Comparison of ENCODE assay signal across 28 mouse cellular contexts in the genomic region with DNA sequence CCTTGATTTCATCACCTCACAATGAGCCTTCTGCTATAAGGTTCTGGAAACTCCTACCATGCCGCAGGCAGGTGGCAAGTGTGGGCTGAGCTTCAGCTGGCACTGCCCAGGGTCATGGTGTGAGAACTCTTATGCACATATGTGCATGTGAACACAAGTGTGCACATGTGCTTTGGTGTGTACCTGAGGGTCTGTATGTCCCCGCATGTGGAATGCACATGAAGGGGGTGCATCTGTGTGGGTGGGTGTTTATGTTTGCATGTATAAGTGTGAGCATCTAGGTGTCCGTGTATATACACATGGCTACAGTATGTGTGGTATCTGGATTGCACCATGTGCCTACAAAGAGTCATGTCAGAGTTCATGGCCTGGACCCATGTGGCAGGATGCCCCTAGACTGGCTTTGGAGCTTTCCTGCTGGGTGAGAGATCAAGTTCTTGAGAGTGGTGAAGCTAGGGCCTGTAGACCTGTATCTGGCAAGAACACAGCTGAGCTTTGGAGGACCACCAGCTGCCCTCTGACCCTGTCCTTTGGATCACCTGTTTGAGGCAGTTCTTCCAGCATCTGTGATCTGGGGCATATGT. TPM values are rescaled to one million over a fixed set of nuclear protein-coding genes. Genes with fewer than 3 reads are reported as not detected.
DNase-seq lines count a peak whose midpoint lies in the region; ATAC-seq and TF ChIP-seq lines count a peak whose summit lies in the region.
"Had no signal": no experiment of that assay in that cellular context is flagged by ENCODE, and none has a peak within 500 bp of the region (broad histone marks: within the 10 kb centered on the region; RNA-seq: fewer than 3 reads in every experiment).

No protein-coding gene starts in this region.

- no peak overlapping the region for H3K4me3 ChIP-seq in forebrain, embryonic 11.5 days (ENCODE audit: low read depth, low read length)
- H3K4me3 ChIP-seq in forebrain, embryonic 16.5 days (replicated peaks; ENCODE audit: low read length), result no peak overlapping the region
- no peak overlapping the region for H3K4me3 ChIP-seq in liver, adult 2 months (ENCODE audit: insufficient read depth, low read depth, low read length)
- no peak overlapping the region for H3K4me3 ChIP-seq in liver, postnatal 0 days (ENCODE audit: low read depth, low read length)
- no peak overlapping the region for H3K4me3 ChIP-seq in brown adipose tissue, adult 24 weeks (ENCODE audit: insufficient read depth, low read depth, low read length)
- H3K4me3 ChIP-seq: hindbrain, embryonic 15.5 days; kidney, embryonic 15.5 days; layer of hippocampus, adult 2 months; left cerebral cortex, adult 2 months; limb, embryonic 12.5 days; midbrain, embryonic 13.5 days; neural tube, embryonic 13.5 days had no signal

- H3K36me3 ChIP-seq in forebrain, embryonic 11.5 days (ENCODE audit: control insufficient read depth, insufficient read depth, low read length), result no peaks in the 10 kb centered on the region
- H3K36me3 ChIP-seq in forebrain, embryonic 16.5 days (ENCODE audit: control insufficient read depth, insufficient read depth), result no peaks in the 10 kb centered on the region
- no peaks in the 10 kb centered on the region for H3K36me3 ChIP-seq in liver, adult 2 months (ENCODE audit: control insufficient read depth, insufficient read depth, low read length)
- H3K36me3 ChIP-seq in liver, postnatal 0 days (replicated peaks; ENCODE audit: insufficient read depth, low read length), result no peaks in the 10 kb centered on the region
- H3K36me3 ChIP-seq: hindbrain, embryonic 15.5 days; kidney, embryonic 15.5 days; limb, embryonic 12.5 days; midbrain, embryonic 13.5 days; neural tube, embryonic 13.5 days had no signal

- no peaks in the 10 kb centered on the region for H3K27me3 ChIP-seq in forebrain, embryonic 11.5 days (ENCODE audit: control insufficient read depth, insufficient read depth, low read length)
- H3K27me3 ChIP-seq in forebrain, embryonic 16.5 days (replicated peaks; ENCODE audit: control insufficient read depth, insufficient read depth, low read length), result no peaks in the 10 kb centered on the region
- no peaks in the 10 kb centered on the region for H3K27me3 ChIP-seq in liver, adult 2 months (ENCODE audit: control insufficient read depth, insufficient read depth, low read length)
- H3K27me3 ChIP-seq in liver, postnatal 0 days (ENCODE audit: insufficient read depth, low read length), result no peaks in the 10 kb centered on the region
- H3K27me3 ChIP-seq: hindbrain, embryonic 15.5 days; kidney, embryonic 15.5 days; limb, embryonic 12.5 days; midbrain, embryonic 13.5 days; neural tube, embryonic 13.5 days had no signal

- TF ChIP-seq EP300 in liver, postnatal 0 days (IDR thresholded peaks at IDR 0.05; ENCODE audit: low read depth), result no peak

- H3K27ac ChIP-seq in forebrain, embryonic 11.5 days (ENCODE audit: low read depth, low read length), result no peak overlapping the region
- H3K27ac ChIP-seq in forebrain, embryonic 16.5 days (ENCODE audit: low read length), result no peak overlapping the region
- no peak overlapping the region for H3K27ac ChIP-seq in liver, adult 2 months (replicated peaks; ENCODE audit: insufficient read depth, low read depth, low read length)
- no peak overlapping the region for H3K27ac ChIP-seq in liver, postnatal 0 days (ENCODE audit: low read depth)
- H3K27ac ChIP-seq in brown adipose tissue, adult 24 weeks (replicated peaks; ENCODE audit: low read depth, low read length), result peak overlapping the region; percentile 70; the same call in 1 of the 2 replicates
- H3K27ac ChIP-seq: hindbrain, embryonic 15.5 days; kidney, embryonic 15.5 days; layer of hippocampus, adult 2 months; left cerebral cortex, adult 2 months; limb, embryonic 12.5 days; macrophage; midbrain, embryonic 13.5 days; neural tube, embryonic 13.5 days had no signal

- no peaks in the 10 kb centered on the region for H3K79me2 ChIP-seq in liver, adult 2 months (ENCODE audit: control insufficient read depth, insufficient read depth, low read length)

- peak; percentile 36 for DNase-seq in forebrain, embryonic 11.5 days (ENCODE audit: low spot score)
- DNase-seq in liver, adult 2 months (ENCODE audit: extremely low read depth, low read depth, low spot score), result peak; percentile 45
- DNase-seq in liver, postnatal 0 days, result no peak
- no peak for DNase-seq in layer of hippocampus, adult 11-12 months (ENCODE audit: low spot score)
- DNase-seq in urinary bladder, adult 2 months (ENCODE audit: low spot score), result no peak
- DNase-seq: cerebellum, adult 11 months; cerebellum, adult 9-10 months; cerebellum, postnatal 36 days; gastrocnemius, postnatal 10 days; heart, postnatal 36 days; kidney, adult 18-20 months; kidney, postnatal 25 days had no signal

- no peak for TF ChIP-seq CTCF in liver, adult 2 months (IDR thresholded peaks at IDR 0.05; ENCODE audit: low read depth, low read length)
- TF ChIP-seq CTCF in liver, postnatal 0 days (IDR thresholded peaks at IDR 0.05; ENCODE audit: low read depth), result no peak

- H3K9ac ChIP-seq in forebrain, embryonic 11.5 days (ENCODE audit: low read length), result no peak overlapping the region
- H3K9ac ChIP-seq in forebrain, embryonic 16.5 days (replicated peaks; ENCODE audit: low read depth, low read length), result no peak overlapping the region
- no peak overlapping the region for H3K9ac ChIP-seq in liver, adult 2 months (ENCODE audit: low read depth, low read length)
- H3K9ac ChIP-seq in liver, postnatal 0 days (replicated peaks), result no peak overlapping the region
- H3K9ac ChIP-seq: hindbrain, embryonic 15.5 days; kidney, embryonic 15.5 days; limb, embryonic 12.5 days; midbrain, embryonic 13.5 days; neural tube, embryonic 13.5 days had no signal

- 87% methylated on average over 3 of the region's 3 CpGs for WGBS in forebrain, embryonic 11.5 days
- 84% methylated on average over 3 of the region's 3 CpGs for WGBS in forebrain, embryonic 16.5 days
- WGBS in liver, adult 2 months, result 78% methylated on average over 3 of the region's 3 CpGs
- 81% methylated on average over 3 of the region's 3 CpGs for WGBS in liver, postnatal 0 days (ENCODE audit: insufficient replicate concordance)

- no peak overlapping the region for H3K4me2 ChIP-seq in forebrain, embryonic 11.5 days (ENCODE audit: low read depth, low read length, severe bottlenecking)
- H3K4me2 ChIP-seq in forebrain, embryonic 16.5 days (ENCODE audit: low read length), result no peak overlapping the region
- H3K4me2 ChIP-seq in liver, postnatal 0 days (ENCODE audit: low read depth, low read length), result no peak overlapping the region
- H3K4me2 ChIP-seq: heart, embryonic 11.5 days; hindbrain, embryonic 15.5 days; kidney, embryonic 15.5 days; limb, embryonic 12.5 days; liver, embryonic 11.5 days; midbrain, embryonic 13.5 days; neural tube, embryonic 13.5 days had no signal

- no peak for ATAC-seq in forebrain, embryonic 11.5 days (replicated peaks; ENCODE audit: low FRiP score)
- ATAC-seq in forebrain, embryonic 16.5 days, result no peak
- no peak for ATAC-seq in liver, postnatal 0 days
- ATAC-seq: lung, postnatal 0 days; midbrain, embryonic 13.5 days had no signal

- H3K9me3 ChIP-seq in forebrain, embryonic 11.5 days (ENCODE audit: control insufficient read depth, low read length), result no peaks in the 10 kb centered on the region
- H3K9me3 ChIP-seq in forebrain, embryonic 16.5 days (ENCODE audit: control insufficient read depth, low read length), result no peaks in the 10 kb centered on the region
- no peaks in the 10 kb centered on the region for H3K9me3 ChIP-seq in liver, postnatal 0 days (ENCODE audit: low read length)
- H3K9me3 ChIP-seq: hindbrain, embryonic 15.5 days; kidney, embryonic 15.5 days; limb, embryonic 12.5 days; midbrain, embryonic 13.5 days; neural tube, embryonic 13.5 days had no signal

- no peak for TF ChIP-seq POLR2A in liver, adult 2 months (IDR thresholded peaks at IDR 0.05; ENCODE audit: extremely low read depth, insufficient read depth, low read length)

- no peaks in the 10 kb centered on the region for H3K4me1 ChIP-seq in forebrain, embryonic 11.5 days (replicated peaks; ENCODE audit: control insufficient read depth, insufficient read depth, low read length)
- no peaks in the 10 kb centered on the region for H3K4me1 ChIP-seq in forebrain, embryonic 16.5 days (replicated peaks; ENCODE audit: control insufficient read depth, insufficient read depth, low read length)
- H3K4me1 ChIP-seq in liver, adult 2 months (ENCODE audit: control insufficient read depth, insufficient read depth, low read length), result no peaks in the 10 kb centered on the region
- no peaks in the 10 kb centered on the region for H3K4me1 ChIP-seq in liver, postnatal 0 days (ENCODE audit: insufficient read depth)
- H3K4me1 ChIP-seq in brown adipose tissue, adult 24 weeks (ENCODE audit: control insufficient read depth, insufficient read depth, insufficient read length, low read length), result peaks cover 12% of the 10 kb centered on the region
- H3K4me1 ChIP-seq: hindbrain, embryonic 15.5 days; kidney, embryonic 15.5 days; midbrain, embryonic 13.5 days; neural tube, embryonic 13.5 days had no signal

RNA-seq across cellular contexts. Expression of gene Rtl10, which starts 38.8 kb away (rescaled TPM):
- 2.6 and 3.8 TPM in 2 replicates for polyA plus RNA-seq in forebrain, embryonic 11.5 days (2014; fragmentation: Nextera tagmentation; extraction: Ambion mirVana)
- 2.4 and 3.4 TPM in 2 replicates for polyA plus RNA-seq in forebrain, embryonic 16.5 days (2015; fragmentation: Nextera tagmentation; extraction: Ambion mirVana)
- total RNA-seq in liver, adult 2 months (2014; rRNA removed), result 0.18 and 1.0 TPM in 2 replicates
- polyA plus RNA-seq in liver, adult 2 months (2012; rRNA removed), result 2.2 and 4.3 TPM in 2 replicates
- polyA plus RNA-seq in liver, postnatal 0 days (2015; fragmentation: Nextera tagmentation; extraction: Ambion mirVana), result 0.57 and 0.59 TPM in 2 replicates
- polyA plus RNA-seq in brown adipose tissue, adult 24 weeks (2012; ENCODE audit: insufficient read depth, insufficient read length, missing spikeins), result not detected in 2 replicates
- 4.4 and 5.6 TPM in 2 replicates for polyA plus RNA-seq in urinary bladder, adult 2 months (2012; rRNA removed)
- polyA plus RNA-seq: macrophage had no signal

RNA-seq across cellular contexts. Expression of gene Gnb1l, which starts 39.0 kb away (rescaled TPM):
- polyA plus RNA-seq in forebrain, embryonic 11.5 days (2014; fragmentation: Nextera tagmentation; extraction: Ambion mirVana), result 14.9 and 17.7 TPM in 2 replicates
- polyA plus RNA-seq in forebrain, embryonic 16.5 days (2015; fragmentation: Nextera tagmentation; extraction: Ambion mirVana), result 14.1 and 14.6 TPM in 2 replicates
- 1.4 and 1.5 TPM in 2 replicates for total RNA-seq in liver, adult 2 months (2014; rRNA removed)
- polyA plus RNA-seq in liver, adult 2 months (2012; rRNA removed), result 3.6 and 4.8 TPM in 2 replicates
- 3.9 and 5.1 TPM in 2 replicates for polyA plus RNA-seq in liver, postnatal 0 days (2015; fragmentation: Nextera tagmentation; extraction: Ambion mirVana)
- polyA plus RNA-seq in brown adipose tissue, adult 24 weeks (2012; ENCODE audit: insufficient read depth, insufficient read length, missing spikeins), result 4.3 and 6.1 TPM in 2 replicates
- polyA plus RNA-seq in urinary bladder, adult 2 months (2012; rRNA removed), result 7.9 and 8.4 TPM in 2 replicates

RNA-seq across cellular contexts. Expression of gene Tbx1, which starts 53.0 kb away (rescaled TPM):
- polyA plus RNA-seq in forebrain, embryonic 11.5 days (2014; fragmentation: Nextera tagmentation; extraction: Ambion mirVana), result 0.83 and 1.3 TPM in 2 replicates
- 0.28 and 0.56 TPM in 2 replicates for polyA plus RNA-seq in forebrain, embryonic 16.5 days (2015; fragmentation: Nextera tagmentation; extraction: Ambion mirVana)
- total RNA-seq in liver, adult 2 months (2014; rRNA removed), result not detected in 2 replicates
- polyA plus RNA-seq in liver, adult 2 months (2012; rRNA removed), result 0.02 TPM in 1 of 2 replicates, not detected in the other
- polyA plus RNA-seq in liver, postnatal 0 days (2015; fragmentation: Nextera tagmentation; extraction: Ambion mirVana), result 0.40 TPM in 1 of 2 replicates, not detected in the other
- polyA plus RNA-seq in brown adipose tissue, adult 24 weeks (2012; ENCODE audit: insufficient read depth, insufficient read length, missing spikeins), result not detected in 2 replicates
- 2.0 and 4.1 TPM in 2 replicates for polyA plus RNA-seq in urinary bladder, adult 2 months (2012; rRNA removed)
- total RNA-seq: granulocyte monocyte progenitor cell, adult 5-6 weeks; megakaryocyte-erythroid progenitor cell, adult 5-6 weeks; MEL had no signal
- polyA plus RNA-seq: macrophage had no signal

Comparison
In these comparisons a context has a peak if more than half of its experiments do, and no peak if none do; other contexts are left out.
1. DNase-seq: peak in forebrain, embryonic 11.5 days (single experiment) and liver, adult 2 months (single experiment); none in liver, postnatal 0 days (single experiment), layer of hippocampus, adult 11-12 months (single experiment) and urinary bladder, adult 2 months (single experiment).